Mouse (Mus musculus): ENCODE results near the gene Polr1d.

GRCm38 (mm10) chr5:147098667-147099066 lies 21.8 kb downstream of the Polr1d start:
- TF ChIP-seq POLR2A (IDR thresholded peaks at IDR 0.05; ENCODE audit: borderline replicate concordance, insufficient read depth, low read length) (no peak), CTCF (IDR thresholded peaks at IDR 0.05; ENCODE audit: borderline replicate concordance, insufficient read depth, low read depth, low read length) (no peak)
